ENCODE assay signal across 21 mouse cellular contexts in the genomic region with DNA sequence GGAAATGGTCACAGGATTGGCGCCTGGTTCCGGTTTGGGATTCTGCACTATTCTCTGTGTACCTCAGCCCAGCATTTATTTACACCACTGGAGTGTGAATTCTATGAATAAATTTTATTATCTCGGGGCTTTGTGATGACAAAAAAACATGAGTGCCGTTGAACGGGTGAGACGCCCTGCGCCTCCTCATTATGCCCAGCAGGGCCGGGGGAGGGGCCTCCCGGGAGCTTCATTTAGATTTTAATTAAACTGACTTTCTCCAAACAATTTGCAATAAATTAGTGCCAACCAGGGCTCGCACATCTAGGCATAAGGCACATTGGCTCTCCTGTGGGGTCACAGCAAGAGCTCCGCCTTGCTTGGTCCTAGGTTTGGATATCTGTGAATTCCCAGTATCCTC.
A peak's percentile ranks its signal among the peaks of the same experiment; 100 is the strongest.
DNase-seq lines count a peak whose midpoint lies in the region; ATAC-seq and TF ChIP-seq lines count a peak whose summit lies in the region.
"Had no signal": no experiment of that assay in that cellular context is flagged by ENCODE, and none has a peak within 500 bp of the region (broad histone marks: within the 10 kb centered on the region; RNA-seq: fewer than 3 reads in every experiment).

No protein-coding gene starts in this region.

- H3K4me1 ChIP-seq in hindbrain, embryonic 13.5 days (replicated peaks), result peaks cover 80% of the 10 kb centered on the region
- H3K4me1 ChIP-seq in hindbrain, embryonic 16.5 days (ENCODE audit: control insufficient read depth, insufficient read depth, low read depth, low read length), result peaks cover 55% of the 10 kb centered on the region
- peaks cover 69% of the 10 kb centered on the region for H3K4me1 ChIP-seq in midbrain, embryonic 10.5 days
- peaks cover 23% of the 10 kb centered on the region; the same call in 1 of the 2 replicates for H3K4me1 ChIP-seq in midbrain, postnatal 0 days (ENCODE audit: insufficient read depth, low read length)
- peaks cover 80% of the 10 kb centered on the region for H3K4me1 ChIP-seq in forebrain, embryonic 13.5 days
- H3K4me1 ChIP-seq in midbrain, embryonic 14.5 days (ENCODE audit: control insufficient read depth, insufficient read depth, low read length), result peaks cover 74% of the 10 kb centered on the region

- H3K4me2 ChIP-seq in hindbrain, embryonic 13.5 days, result no peak overlapping the region
- H3K4me2 ChIP-seq in hindbrain, embryonic 16.5 days (ENCODE audit: low read length), result no peak overlapping the region
- no peak overlapping the region for H3K4me2 ChIP-seq in midbrain, postnatal 0 days (ENCODE audit: low read depth, low read length, poor library complexity, severe bottlenecking)
- peak overlapping the region; percentile 11; the same call in 1 of the 2 replicates for H3K4me2 ChIP-seq in forebrain, embryonic 13.5 days
- H3K4me2 ChIP-seq in midbrain, embryonic 14.5 days (ENCODE audit: low read length), result no peak overlapping the region
- H3K4me2 ChIP-seq: heart, embryonic 15.5 days; limb, embryonic 12.5 days; liver, embryonic 11.5 days had no signal

- WGBS in hindbrain, embryonic 13.5 days, result 46% methylated on average over 11 of the region's 11 CpGs
- 39% methylated on average over 11 of the region's 11 CpGs for WGBS in hindbrain, embryonic 16.5 days
- WGBS in midbrain, embryonic 10.5 days, result 74% methylated on average over 11 of the region's 11 CpGs
- 45% methylated on average over 11 of the region's 11 CpGs for WGBS in midbrain, postnatal 0 days
- 30% methylated on average over 11 of the region's 11 CpGs for WGBS in forebrain, embryonic 13.5 days
- WGBS in midbrain, embryonic 14.5 days, result 36% methylated on average over 11 of the region's 11 CpGs

- no peak for TF ChIP-seq CTCF in midbrain, postnatal 0 days (IDR thresholded peaks at IDR 0.05)

- H3K9me3 ChIP-seq in hindbrain, embryonic 13.5 days, result no peaks in the 10 kb centered on the region
- H3K9me3 ChIP-seq in hindbrain, embryonic 16.5 days (ENCODE audit: control insufficient read depth, low read length), result no peaks in the 10 kb centered on the region
- no peaks in the 10 kb centered on the region for H3K9me3 ChIP-seq in midbrain, embryonic 10.5 days (replicated peaks)
- H3K9me3 ChIP-seq in midbrain, postnatal 0 days (ENCODE audit: low read length), result no peaks in the 10 kb centered on the region
- H3K9me3 ChIP-seq in forebrain, embryonic 13.5 days (replicated peaks), result no peaks in the 10 kb centered on the region
- no peaks in the 10 kb centered on the region for H3K9me3 ChIP-seq in midbrain, embryonic 14.5 days (ENCODE audit: control insufficient read depth, low read length)
- H3K9me3 ChIP-seq: heart, embryonic 15.5 days; limb, embryonic 12.5 days had no signal

- no peak overlapping the region for H3K9ac ChIP-seq in hindbrain, embryonic 13.5 days
- no peak overlapping the region for H3K9ac ChIP-seq in hindbrain, embryonic 16.5 days (ENCODE audit: low read depth, low read length)
- H3K9ac ChIP-seq in midbrain, postnatal 0 days (replicated peaks; ENCODE audit: low read length, poor library complexity, severe bottlenecking), result no peak overlapping the region
- no peak overlapping the region for H3K9ac ChIP-seq in forebrain, embryonic 13.5 days
- H3K9ac ChIP-seq in midbrain, embryonic 14.5 days (replicated peaks; ENCODE audit: low read length), result no peak overlapping the region
- H3K9ac ChIP-seq: heart, embryonic 15.5 days; limb, embryonic 12.5 days; liver, postnatal 0 days had no signal

- no peaks in the 10 kb centered on the region for H3K36me3 ChIP-seq in hindbrain, embryonic 13.5 days
- no peaks in the 10 kb centered on the region for H3K36me3 ChIP-seq in hindbrain, embryonic 16.5 days (ENCODE audit: control insufficient read depth, insufficient read depth, low read length)
- H3K36me3 ChIP-seq in midbrain, embryonic 10.5 days, result no peaks in the 10 kb centered on the region
- H3K36me3 ChIP-seq in midbrain, postnatal 0 days (ENCODE audit: insufficient read depth, low read length), result no peaks in the 10 kb centered on the region
- no peaks in the 10 kb centered on the region for H3K36me3 ChIP-seq in forebrain, embryonic 13.5 days (ENCODE audit: poor library complexity, severe bottlenecking)
- no peaks in the 10 kb centered on the region for H3K36me3 ChIP-seq in midbrain, embryonic 14.5 days (ENCODE audit: control insufficient read depth, insufficient read depth, low read length)
- H3K36me3 ChIP-seq: heart, embryonic 15.5 days; limb, embryonic 12.5 days had no signal

- peak overlapping the region; percentile 90 for H3K27ac ChIP-seq in hindbrain, embryonic 13.5 days
- no peak overlapping the region for H3K27ac ChIP-seq in hindbrain, embryonic 16.5 days (ENCODE audit: low read depth, low read length)
- H3K27ac ChIP-seq in midbrain, embryonic 10.5 days (replicated peaks), result peak overlapping the region; percentile 69
- H3K27ac ChIP-seq in midbrain, postnatal 0 days (ENCODE audit: low read depth, low read length), result no peak overlapping the region
- H3K27ac ChIP-seq in forebrain, embryonic 13.5 days, result peak overlapping the region; percentile 97
- H3K27ac ChIP-seq in midbrain, embryonic 14.5 days (replicated peaks; ENCODE audit: low read depth, low read length), result 0 out of 2 replicates have a peak overlapping the region, but pooled peaks have one; percentile 26
- H3K27ac ChIP-seq: heart, embryonic 15.5 days; limb, embryonic 12.5 days; stomach, postnatal 0 days had no signal

- no peak for ATAC-seq in hindbrain, embryonic 13.5 days (ENCODE audit: low FRiP score)
- ATAC-seq in hindbrain, embryonic 16.5 days, result no peak
- no peak for ATAC-seq in midbrain, postnatal 0 days (ENCODE audit: low FRiP score)
- ATAC-seq in forebrain, embryonic 13.5 days, result no peak
- no peak for ATAC-seq in midbrain, embryonic 14.5 days (ENCODE audit: low FRiP score, low TSS enrichment)
- ATAC-seq: liver, postnatal 0 days; Patski had no signal

- no peak for DNase-seq in midbrain, embryonic 10.5 days (ENCODE audit: low spot score)
- DNase-seq in midbrain, postnatal 0 days (ENCODE audit: low spot score), result no peak
- peak; percentile 50 for DNase-seq in midbrain, embryonic 14.5 days
- DNase-seq in MN1 (ENCODE audit: low spot score), result no peak
- no peak for DNase-seq in thymus, postnatal 10 days (ENCODE audit: low spot score in 2 of 2)
- DNase-seq: adrenal gland, adult 2 months; cerebellum, adult 11-12 months; heart, postnatal 36 days; kidney, adult 9 months; liver, postnatal 0 days; lung, postnatal 10 days; right cerebral cortex, postnatal 14 days; thymus, adult 2 months had no signal

- H3K4me3 ChIP-seq in hindbrain, embryonic 13.5 days, result no peak overlapping the region
- no peak overlapping the region for H3K4me3 ChIP-seq in hindbrain, embryonic 16.5 days (ENCODE audit: low read length)
- H3K4me3 ChIP-seq in midbrain, embryonic 10.5 days, result no peak overlapping the region
- no peak overlapping the region for H3K4me3 ChIP-seq in midbrain, postnatal 0 days (ENCODE audit: low read depth, low read length)
- H3K4me3 ChIP-seq in forebrain, embryonic 13.5 days, result no peak overlapping the region
- no peak overlapping the region for H3K4me3 ChIP-seq in midbrain, embryonic 14.5 days (replicated peaks; ENCODE audit: low read depth, low read length)
- H3K4me3 ChIP-seq: heart, embryonic 15.5 days; limb, embryonic 12.5 days had no signal

- 0 out of 2 replicates have a peak, but pooled peaks cover 6% of the 10 kb centered on the region for H3K27me3 ChIP-seq in hindbrain, embryonic 13.5 days
- no peaks in the 10 kb centered on the region for H3K27me3 ChIP-seq in hindbrain, embryonic 16.5 days (replicated peaks; ENCODE audit: control insufficient read depth, insufficient read depth, low read length)
- peaks cover 32% of the 10 kb centered on the region for H3K27me3 ChIP-seq in midbrain, embryonic 10.5 days (ENCODE audit: low read depth, poor library complexity, severe bottlenecking)
- no peaks in the 10 kb centered on the region for H3K27me3 ChIP-seq in midbrain, postnatal 0 days (ENCODE audit: insufficient read depth, low read length)
- H3K27me3 ChIP-seq in forebrain, embryonic 13.5 days, result no peaks in the 10 kb centered on the region
- H3K27me3 ChIP-seq in midbrain, embryonic 14.5 days (ENCODE audit: control insufficient read depth, insufficient read depth, low read length), result no peaks in the 10 kb centered on the region

Comparison
In these comparisons a context has a peak if more than half of its experiments do, and no peak if none do; other contexts are left out.
1. H3K27ac ChIP-seq: peak in hindbrain, embryonic 13.5 days (single experiment), midbrain, embryonic 10.5 days (single experiment), forebrain, embryonic 13.5 days (single experiment) and midbrain, embryonic 14.5 days (single experiment); none in hindbrain, embryonic 16.5 days (single experiment) and midbrain, postnatal 0 days (single experiment).